8 mouse cellular contexts compared by ENCODE assay signal in the genomic region with DNA sequence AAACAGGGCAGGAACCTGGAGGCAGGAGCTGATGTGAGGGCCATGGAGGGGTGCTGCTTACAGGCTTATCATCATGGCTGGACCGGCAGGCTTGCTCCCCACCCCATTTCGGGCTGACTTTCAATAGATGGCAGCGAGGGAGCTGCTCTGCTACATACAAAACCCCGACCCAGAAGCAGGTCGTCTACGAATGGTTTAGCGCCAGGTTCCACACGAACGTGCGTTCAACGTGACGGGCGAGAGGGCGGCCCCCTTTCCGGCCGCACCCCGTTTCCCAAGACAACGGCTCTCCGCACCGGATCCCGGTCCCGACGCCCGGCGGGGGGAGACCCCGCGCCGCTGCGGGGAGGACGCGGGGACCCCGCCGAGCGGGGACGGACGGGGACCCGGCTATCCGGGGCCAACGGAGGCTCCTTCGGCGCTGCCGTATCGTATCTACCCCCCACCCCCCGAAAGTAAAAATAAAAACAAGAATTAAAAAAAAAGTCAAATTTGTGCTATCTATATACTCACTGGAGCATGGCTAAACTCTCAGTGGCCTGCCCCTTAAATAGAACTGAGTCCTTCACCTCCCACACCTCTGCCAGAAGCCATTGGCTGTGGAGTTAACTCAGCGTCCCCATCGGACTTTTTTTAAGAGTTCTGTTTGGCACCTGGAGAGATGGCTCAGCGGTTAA. TPM values are rescaled to one million over a fixed set of nuclear protein-coding genes. Genes with fewer than 3 reads are reported as not detected.
DNase-seq lines count a peak whose midpoint lies in the region; ATAC-seq lines count a peak whose summit lies in the region.

No protein-coding gene starts in this region.

- H3K36me3 ChIP-seq in megakaryocyte, embryonic 14.5 days (replicated peaks; ENCODE audit: low read length), result peaks cover 7% of the 10 kb centered on the region
- no peaks in the 10 kb centered on the region for H3K36me3 ChIP-seq in hindbrain, embryonic 14.5 days (replicated peaks; ENCODE audit: control insufficient read depth, insufficient read depth)
- no peaks in the 10 kb centered on the region for H3K36me3 ChIP-seq in midbrain, embryonic 12.5 days

- no peak for ATAC-seq in megakaryocyte, adult 5-6 weeks (ENCODE audit: poor library complexity, severe bottlenecking)
- peak; percentile 43 for ATAC-seq in hindbrain, embryonic 14.5 days (ENCODE audit: low FRiP score)
- ATAC-seq in midbrain, embryonic 12.5 days (ENCODE audit: low FRiP score, low read depth), result peak; percentile 76
- ATAC-seq in monocyte, adult 5-6 weeks (replicated peaks; ENCODE audit: insufficient number of reproducible peaks, low FRiP score, low TSS enrichment, poor library complexity, severe bottlenecking), result no peak

- peak overlapping the region; percentile 82 for H3K4me2 ChIP-seq in hindbrain, embryonic 14.5 days (replicated peaks)
- peak overlapping the region; percentile 77 for H3K4me2 ChIP-seq in midbrain, embryonic 12.5 days (replicated peaks)

- peaks cover 2% of the 10 kb centered on the region for H3K27me3 ChIP-seq in megakaryocyte, embryonic 14.5 days (replicated peaks)
- peaks cover 4% of the 10 kb centered on the region for H3K27me3 ChIP-seq in hindbrain, embryonic 14.5 days (ENCODE audit: control insufficient read depth, insufficient read depth, low read length)
- H3K27me3 ChIP-seq in midbrain, embryonic 12.5 days, result peaks cover 12% of the 10 kb centered on the region

- peak overlapping the region; percentile 51 for H3K9ac ChIP-seq in hindbrain, embryonic 14.5 days
- H3K9ac ChIP-seq in midbrain, embryonic 12.5 days (replicated peaks), result peak overlapping the region; percentile 54

- DNase-seq in hindbrain, embryonic 14.5 days (ENCODE audit: low spot score), result no peak
- DNase-seq in ovary, postnatal 36 days (ENCODE audit: low spot score), result no peak
- DNase-seq in kidney, adult 11 months, result no peak

- WGBS in hindbrain, embryonic 14.5 days, result 2% methylated on average over 47 of the region's 47 CpGs
- WGBS in midbrain, embryonic 12.5 days, result 2% methylated on average over 47 of the region's 47 CpGs

- no peak overlapping the region for H3K27ac ChIP-seq in brown adipose tissue, adult 24 weeks (replicated peaks; ENCODE audit: low read depth, low read length)
- H3K27ac ChIP-seq in hindbrain, embryonic 14.5 days, result no peak overlapping the region
- no peak overlapping the region for H3K27ac ChIP-seq in midbrain, embryonic 12.5 days (replicated peaks)

- H3K4me3 ChIP-seq in megakaryocyte, embryonic 14.5 days (replicated peaks), result peak overlapping the region; percentile 89
- peak overlapping the region; percentile 55 for H3K4me3 ChIP-seq in brown adipose tissue, adult 24 weeks (ENCODE audit: insufficient read depth, low read depth, low read length)
- H3K4me3 ChIP-seq in hindbrain, embryonic 14.5 days (replicated peaks; ENCODE audit: low read length), result peak overlapping the region; percentile 39
- H3K4me3 ChIP-seq in midbrain, embryonic 12.5 days, result peak overlapping the region; percentile 46

- H3K4me1 ChIP-seq in megakaryocyte, embryonic 14.5 days, result peaks cover 42% of the 10 kb centered on the region
- H3K4me1 ChIP-seq in brown adipose tissue, adult 24 weeks (ENCODE audit: control insufficient read depth, insufficient read depth, insufficient read length, low read length), result no peaks in the 10 kb centered on the region
- 0 out of 2 replicates have a peak, but pooled peaks cover 4% of the 10 kb centered on the region for H3K4me1 ChIP-seq in hindbrain, embryonic 14.5 days (replicated peaks; ENCODE audit: control insufficient read depth, insufficient read depth, low read length)
- H3K4me1 ChIP-seq in midbrain, embryonic 12.5 days, result no peaks in the 10 kb centered on the region

- H3K9me3 ChIP-seq in megakaryocyte, embryonic 14.5 days, result no peaks in the 10 kb centered on the region
- H3K9me3 ChIP-seq in hindbrain, embryonic 14.5 days (ENCODE audit: control insufficient read depth, low read length), result no peaks in the 10 kb centered on the region
- no peaks in the 10 kb centered on the region for H3K9me3 ChIP-seq in midbrain, embryonic 12.5 days

RNA-seq across cellular contexts. Expression of gene Aldh9a1, which starts 9.5 kb away (rescaled TPM):
- 21.0 and 29.7 TPM in 2 replicates for polyA plus RNA-seq in megakaryocyte, embryonic 14.5 days (2012; ENCODE audit: insufficient read depth, low replicate concordance)
- total RNA-seq in megakaryocyte, adult 5-6 weeks (2015), result 37.7 and 42.5 TPM in 2 replicates
- 34.1 and 43.2 TPM in 2 replicates for total RNA-seq in megakaryocyte, adult 5-6 weeks (2017)
- 63.8 and 97.0 TPM in 2 replicates for polyA plus RNA-seq in brown adipose tissue, adult 24 weeks (2012; ENCODE audit: insufficient read depth, insufficient read length, missing spikeins)
- 32.3 and 36.4 TPM in 2 replicates for polyA plus RNA-seq in hindbrain, embryonic 14.5 days (2014; fragmentation: Nextera tagmentation; extraction: Ambion mirVana)
- 31.4 and 35.4 TPM in 2 replicates for polyA plus RNA-seq in midbrain, embryonic 12.5 days (2016; fragmentation: Nextera tagmentation; extraction: Ambion mirVana)
- total RNA-seq in monocyte, adult 5-6 weeks (2017), result 34.4 to 38.5 TPM (median 34.8 TPM) in 3 replicates

RNA-seq across cellular contexts. Expression of gene Tmco1, which starts 32.1 kb away (rescaled TPM):
- polyA plus RNA-seq in megakaryocyte, embryonic 14.5 days (2012; ENCODE audit: insufficient read depth, low replicate concordance), result 15.5 and 56.2 TPM in 2 replicates
- total RNA-seq in megakaryocyte, adult 5-6 weeks (2015), result 168 and 194 TPM in 2 replicates
- 167 and 196 TPM in 2 replicates for total RNA-seq in megakaryocyte, adult 5-6 weeks (2017)
- 172 and 174 TPM in 2 replicates for polyA plus RNA-seq in brown adipose tissue, adult 24 weeks (2012; ENCODE audit: insufficient read depth, insufficient read length, missing spikeins)
- 67.8 and 72.0 TPM in 2 replicates for polyA plus RNA-seq in hindbrain, embryonic 14.5 days (2014; fragmentation: Nextera tagmentation; extraction: Ambion mirVana)
- polyA plus RNA-seq in midbrain, embryonic 12.5 days (2016; fragmentation: Nextera tagmentation; extraction: Ambion mirVana), result 72.7 and 80.1 TPM in 2 replicates
- total RNA-seq in monocyte, adult 5-6 weeks (2017), result 134 to 200 TPM (median 168 TPM) in 3 replicates

RNA-seq across cellular contexts. Expression of gene Mgst3, which starts 53.4 kb away (rescaled TPM):
- 5.0 and 10.5 TPM in 2 replicates for polyA plus RNA-seq in megakaryocyte, embryonic 14.5 days (2012; ENCODE audit: insufficient read depth, low replicate concordance)
- 21.8 and 27.7 TPM in 2 replicates for total RNA-seq in megakaryocyte, adult 5-6 weeks (2015)
- 20.5 and 31.2 TPM in 2 replicates for total RNA-seq in megakaryocyte, adult 5-6 weeks (2017)
- polyA plus RNA-seq in brown adipose tissue, adult 24 weeks (2012; ENCODE audit: insufficient read depth, insufficient read length, missing spikeins), result 114 and 119 TPM in 2 replicates
- 189 and 205 TPM in 2 replicates for polyA plus RNA-seq in hindbrain, embryonic 14.5 days (2014; fragmentation: Nextera tagmentation; extraction: Ambion mirVana)
- 47.3 and 48.8 TPM in 2 replicates for polyA plus RNA-seq in midbrain, embryonic 12.5 days (2016; fragmentation: Nextera tagmentation; extraction: Ambion mirVana)
- 0.43 to 3.1 TPM (median 3.0 TPM) in 3 replicates for total RNA-seq in monocyte, adult 5-6 weeks (2017)

RNA-seq across cellular contexts. Expression of gene Uck2, which starts 55.1 kb away (rescaled TPM):
- 367 and 525 TPM in 2 replicates for polyA plus RNA-seq in megakaryocyte, embryonic 14.5 days (2012; ENCODE audit: insufficient read depth, low replicate concordance)
- total RNA-seq in megakaryocyte, adult 5-6 weeks (2015), result 71.2 and 79.5 TPM in 2 replicates
- total RNA-seq in megakaryocyte, adult 5-6 weeks (2017), result 75.3 and 77.6 TPM in 2 replicates
- polyA plus RNA-seq in brown adipose tissue, adult 24 weeks (2012; ENCODE audit: insufficient read depth, insufficient read length, missing spikeins), result 13.8 and 23.6 TPM in 2 replicates
- polyA plus RNA-seq in hindbrain, embryonic 14.5 days (2014; fragmentation: Nextera tagmentation; extraction: Ambion mirVana), result 48.8 and 49.6 TPM in 2 replicates
- 107 and 110 TPM in 2 replicates for polyA plus RNA-seq in midbrain, embryonic 12.5 days (2016; fragmentation: Nextera tagmentation; extraction: Ambion mirVana)
- total RNA-seq in monocyte, adult 5-6 weeks (2017), result 12.9 to 32.1 TPM (median 23.7 TPM) in 3 replicates

Comparison
In these comparisons a context has a peak if more than half of its experiments do, and no peak if none do; other contexts are left out.
1. H3K4me3 ChIP-seq: peak in every context shown above with its lines; median percentile 89 in megakaryocyte, embryonic 14.5 days; 55 in brown adipose tissue, adult 24 weeks; 46 in midbrain, embryonic 12.5 days; 39 in hindbrain, embryonic 14.5 days.
2. ATAC-seq: peak in hindbrain, embryonic 14.5 days (single experiment) and midbrain, embryonic 12.5 days (single experiment); none in megakaryocyte, adult 5-6 weeks (single experiment) and monocyte, adult 5-6 weeks (single experiment).